Mouse (Mus musculus) C2C12 (cell line): ENCODE data around the gene Mpdu1.

Experiments used
- CEBPB ChIP-seq: IDR thresholded peaks from one replicate; pipeline ENCODE4 v1.6.1; 2011; ENCODE audit warnings: low read depth, mild to moderate bottlenecking, control low read depth, moderate library complexity
- CTCF ChIP-seq: IDR thresholded peaks from one replicate; pipeline ENCODE4 v1.5.1; 2011; ENCODE audit not compliant: control insufficient read depth, insufficient read depth, insufficient read length
- MYOD1 ChIP-seq: IDR thresholded peaks from one replicate; pipeline ENCODE4 v1.6.1; 2011; ENCODE audit warnings: low read depth; ENCODE audit not compliant: control insufficient read depth, insufficient read length
- MYOG ChIP-seq: IDR thresholded peaks from one replicate; pipeline ENCODE4 v1.6.1; 2011; ENCODE audit not compliant: control insufficient read depth, insufficient read length; ENCODE audit errors: extremely low read depth
- USF1 ChIP-seq: IDR thresholded peaks from one replicate; pipeline ENCODE4 v1.6.1; 2011; ENCODE audit warnings: low read depth, mild to moderate bottlenecking, control low read depth, moderate library complexity

- TF ChIP-seq CTCF (no peak), USF1 (no peak), CEBPB (no peak), MYOD1 (no peak), MYOG (no peak)
Observed at GRCm38 (mm10) chr11:69608525-69608924, 53.9 kb downstream of the Mpdu1 start.
